Mouse (Mus musculus): ENCODE data around the gene Sbk1.

- TF ChIP-seq CTCF (conservative IDR thresholded peaks at IDR 0.05; ENCODE audit: insufficient read depth, insufficient read length, low read depth, low read length) (no peak), POLR2A (IDR thresholded peaks at IDR 0.05; ENCODE audit: low read depth, low read length) (no peak)
Measured at GRCm38 (mm10) chr7:126278799-126279198, 6.4 kb downstream of the Sbk1 start.
